Mouse (Mus musculus): Measurements from ENCODE around the gene Dapk2.

The Dapk2 gene

GRCm38 (mm10) chr9:66316603-66317002 is 158.6 kb downstream of the Dapk2 start:
- no peak for DNase-seq (ENCODE audit: low spot score)
